9 mouse cellular contexts compared by ENCODE assay signal in genomic region chr11:110942695-110943135, GRCm38 (mm10). TPM values are rescaled to one million over a fixed set of nuclear protein-coding genes. Genes with fewer than 3 reads are reported as not detected.
DNase-seq lines count a peak whose midpoint lies in the region; ATAC-seq and TF ChIP-seq lines count a peak whose summit lies in the region.
"Had no signal": no experiment of that assay in that cellular context is flagged by ENCODE, and none has a peak within 500 bp of the region (broad histone marks: within the 10 kb centered on the region; RNA-seq: fewer than 3 reads in every experiment).

No protein-coding gene starts in this region.

- peak; percentile 38 for DNase-seq in 3T3-L1 (ENCODE audit: low read depth, low spot score)
- DNase-seq in NIH3T3 (ENCODE audit: low read depth), result peak; percentile 5
- no peak for DNase-seq in layer of hippocampus, adult 9-10 months (ENCODE audit: low spot score)
- DNase-seq in MN1 (ENCODE audit: low spot score), result no peak
- DNase-seq in c-Kit-positive CD71-positive TER-119-positive erythroid progenitor cells, embryonic 14.5 days (ENCODE audit: low spot score), result no peak

- H3K4me1 ChIP-seq in embryonic fibroblast, embryonic 13.5 days (ENCODE audit: control insufficient read depth, insufficient read depth, low read length), result peaks cover 3% of the 10 kb centered on the region; the same call in 1 of the 2 replicates
- H3K4me1 ChIP-seq in liver, embryonic 15.5 days (replicated peaks), result no peaks in the 10 kb centered on the region

- no peak overlapping the region for H3K4me3 ChIP-seq in embryonic fibroblast, embryonic 13.5 days (ENCODE audit: insufficient read depth, low read length)
- H3K4me3 ChIP-seq in liver, embryonic 15.5 days (replicated peaks), result no peak overlapping the region
- H3K4me3 ChIP-seq: midbrain, embryonic 10.5 days had no signal

- no peak overlapping the region for H3K4me2 ChIP-seq in liver, embryonic 15.5 days

- peak; percentile 28; the same call in 1 of the 2 replicates for ATAC-seq in liver, embryonic 15.5 days (ENCODE audit: insufficient read depth)
- ATAC-seq: hindbrain, postnatal 0 days had no signal

- 19% methylated on average over 6 of the region's 6 CpGs for WGBS in liver, embryonic 15.5 days (ENCODE audit: insufficient replicate concordance)

- no peak for TF ChIP-seq POLR2A in embryonic fibroblast, embryonic 13.5 days (IDR thresholded peaks at IDR 0.05; ENCODE audit: low read depth, low read length)

- no peaks in the 10 kb centered on the region for H3K9me3 ChIP-seq in liver, embryonic 15.5 days (replicated peaks)
- H3K9me3 ChIP-seq: midbrain, embryonic 10.5 days had no signal

- no peak for TF ChIP-seq CTCF in embryonic fibroblast, embryonic 13.5 days (IDR thresholded peaks at IDR 0.05; ENCODE audit: borderline replicate concordance, insufficient read depth, low read length)

- no peak overlapping the region for H3K9ac ChIP-seq in liver, embryonic 15.5 days

- no peaks in the 10 kb centered on the region for H3K36me3 ChIP-seq in liver, embryonic 15.5 days (replicated peaks)
- H3K36me3 ChIP-seq: midbrain, embryonic 10.5 days had no signal

- peak overlapping the region; percentile 37; the same call in 1 of the 2 replicates for H3K27ac ChIP-seq in embryonic fibroblast, embryonic 13.5 days (ENCODE audit: insufficient read depth, low read length)
- no peak overlapping the region for H3K27ac ChIP-seq in liver, embryonic 15.5 days (replicated peaks)
- H3K27ac ChIP-seq: hindbrain, postnatal 0 days; midbrain, embryonic 10.5 days had no signal

- no peaks in the 10 kb centered on the region for H3K27me3 ChIP-seq in liver, embryonic 15.5 days

RNA-seq across cellular contexts. Expression of gene Kcnj16, which starts 25.1 kb away (rescaled TPM):
- polyA plus RNA-seq in embryonic fibroblast, embryonic 13.5 days (2011; ENCODE audit: insufficient read length, low read depth, missing spikeins), result not detected in 2 replicates
- polyA plus RNA-seq in liver, embryonic 15.5 days (2015; fragmentation: Nextera tagmentation; extraction: Ambion mirVana), result 0.06 TPM in 1 of 2 replicates, not detected in the other
- polyA plus RNA-seq: midbrain, embryonic 10.5 days had no signal

Comparison
In these comparisons a context has a peak if more than half of its experiments do, and no peak if none do; other contexts are left out.
1. DNase-seq: peak in 3T3-L1 (single experiment) and NIH3T3 (single experiment); none in layer of hippocampus, adult 9-10 months (single experiment), MN1 (single experiment) and c-Kit-positive CD71-positive TER-119-positive erythroid progenitor cells, embryonic 14.5 days (single experiment).